Mouse (Mus musculus): ENCODE measurements at regions not wholly inside any gene's neighbourhood (a gene's known extent, or its start where the extent isn't known, plus 50 kb on each side); places are given as distances from the start of the nearest gene placed in this dataset.

DNA sequence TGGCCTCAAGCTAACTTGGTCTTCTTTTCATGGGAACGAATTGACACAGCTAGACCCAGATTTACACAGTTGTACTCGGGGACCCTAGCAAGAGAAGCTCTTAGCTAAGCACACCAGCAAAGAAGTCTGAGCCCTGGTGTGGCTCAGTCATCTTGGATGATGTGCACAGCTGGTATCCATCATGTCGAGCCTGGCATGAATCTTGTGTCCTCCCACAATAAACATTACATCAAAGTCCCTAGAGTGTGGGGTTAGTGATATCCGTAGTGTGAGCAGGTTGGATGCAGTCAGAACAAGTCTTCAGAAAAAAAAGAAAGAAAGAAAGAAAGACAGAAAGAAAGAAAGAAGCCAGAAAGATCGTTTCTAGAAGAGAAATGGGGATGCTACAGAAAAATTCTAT, 52.1 kb upstream of the Hmcn1 start:
- TF ChIP-seq CTCF (IDR thresholded peaks at IDR 0.05; ENCODE audit: borderline replicate concordance, control insufficient read depth, extremely low read depth, insufficient read depth, low read length, poor library complexity) = no peak
- TF ChIP-seq POLR2A (IDR thresholded peaks at IDR 0.05; ENCODE audit: control insufficient read depth, extremely low read depth, insufficient read depth, low read length, poor library complexity) = no peak
